In genomic region chr8:90868334-90868733, GRCm38 (mm10) we compare ENCODE assay signal across 9 mouse cellular contexts. TPM values are rescaled to one million over a fixed set of nuclear protein-coding genes. Genes with fewer than 3 reads are reported as not detected.
DNase-seq lines count a peak whose midpoint lies in the region; ATAC-seq and TF ChIP-seq lines count a peak whose summit lies in the region.
"Had no signal": no experiment of that assay in that cellular context is flagged by ENCODE, and none has a peak within 500 bp of the region (broad histone marks: within the 10 kb centered on the region; RNA-seq: fewer than 3 reads in every experiment).

No protein-coding gene starts in this region.

- DNase-seq in forebrain, embryonic 14.5 days (ENCODE audit: low spot score), result no peak
- DNase-seq in forebrain, postnatal 0 days, result no peak
- DNase-seq in liver, adult 2 months (ENCODE audit: extremely low read depth, low read depth, low spot score), result peak; percentile 69
- DNase-seq in spleen, postnatal 14 days (ENCODE audit: low spot score in 2 of 2), result no peak

- H3K4me3 ChIP-seq in forebrain, embryonic 14.5 days (ENCODE audit: low read depth, low read length), result no peak overlapping the region
- H3K4me3 ChIP-seq in forebrain, postnatal 0 days (ENCODE audit: low read depth, low read length), result no peak overlapping the region
- no peak overlapping the region for H3K4me3 ChIP-seq in liver, adult 2 months (ENCODE audit: insufficient read depth, low read depth, low read length)
- H3K4me3 ChIP-seq in liver, embryonic 12.5 days, result no peak overlapping the region
- no peak overlapping the region for H3K4me3 ChIP-seq in limb, embryonic 12.5 days (replicated peaks)

- no peak overlapping the region for H3K4me2 ChIP-seq in forebrain, embryonic 14.5 days (ENCODE audit: low read length)
- no peak overlapping the region for H3K4me2 ChIP-seq in forebrain, postnatal 0 days (ENCODE audit: low read depth)
- H3K4me2 ChIP-seq in liver, embryonic 12.5 days, result no peak overlapping the region
- H3K4me2 ChIP-seq in limb, embryonic 12.5 days, result no peak overlapping the region

- H3K9ac ChIP-seq in forebrain, embryonic 14.5 days (ENCODE audit: low read length), result no peak overlapping the region
- H3K9ac ChIP-seq in forebrain, postnatal 0 days, result no peak overlapping the region
- no peak overlapping the region for H3K9ac ChIP-seq in liver, adult 2 months (ENCODE audit: low read depth, low read length)
- H3K9ac ChIP-seq in liver, embryonic 12.5 days, result no peak overlapping the region
- H3K9ac ChIP-seq in limb, embryonic 12.5 days (replicated peaks), result no peak overlapping the region

- H3K79me2 ChIP-seq in liver, adult 2 months (ENCODE audit: control insufficient read depth, insufficient read depth, low read length), result no peaks in the 10 kb centered on the region

- no peak for ATAC-seq in forebrain, embryonic 14.5 days
- ATAC-seq in forebrain, postnatal 0 days, result no peak
- ATAC-seq in liver, embryonic 12.5 days, result no peak
- ATAC-seq in frontal cortex, adult (ENCODE audit: low TSS enrichment), result peak; percentile 60
- no peak for ATAC-seq in limb, embryonic 12.5 days (ENCODE audit: insufficient number of reproducible peaks, insufficient read depth, low FRiP score, low TSS enrichment, low read depth)
- no peak for ATAC-seq in monocyte, adult 5-6 weeks (replicated peaks; ENCODE audit: insufficient number of reproducible peaks, low FRiP score, low TSS enrichment, poor library complexity, severe bottlenecking)

- TF ChIP-seq POLR2A in liver, adult 2 months (IDR thresholded peaks at IDR 0.05; ENCODE audit: extremely low read depth, insufficient read depth, low read length), result no peak

- no peaks in the 10 kb centered on the region for H3K36me3 ChIP-seq in forebrain, embryonic 14.5 days (ENCODE audit: control insufficient read depth, insufficient read depth, low read length)
- no peaks in the 10 kb centered on the region for H3K36me3 ChIP-seq in forebrain, postnatal 0 days (ENCODE audit: insufficient read depth)
- no peaks in the 10 kb centered on the region for H3K36me3 ChIP-seq in liver, adult 2 months (ENCODE audit: control insufficient read depth, insufficient read depth, low read length)
- H3K36me3 ChIP-seq in liver, embryonic 12.5 days, result no peaks in the 10 kb centered on the region
- no peaks in the 10 kb centered on the region for H3K36me3 ChIP-seq in limb, embryonic 12.5 days

- TF ChIP-seq CTCF in forebrain, postnatal 0 days (IDR thresholded peaks at IDR 0.05; ENCODE audit: low read depth), result no peak
- no peak for TF ChIP-seq CTCF in liver, adult 2 months (IDR thresholded peaks at IDR 0.05; ENCODE audit: low read depth, low read length)

- H3K4me1 ChIP-seq in forebrain, embryonic 14.5 days (ENCODE audit: control insufficient read depth, insufficient read depth, low read length), result peaks cover 36% of the 10 kb centered on the region
- H3K4me1 ChIP-seq in forebrain, postnatal 0 days (ENCODE audit: insufficient read depth), result 0 out of 2 replicates have a peak, but pooled peaks cover 8% of the 10 kb centered on the region
- peaks cover 28% of the 10 kb centered on the region for H3K4me1 ChIP-seq in liver, adult 2 months (ENCODE audit: control insufficient read depth, insufficient read depth, low read length)
- H3K4me1 ChIP-seq in liver, embryonic 12.5 days, result peaks cover 14% of the 10 kb centered on the region
- peaks cover 31% of the 10 kb centered on the region for H3K4me1 ChIP-seq in limb, embryonic 12.5 days (replicated peaks)

- WGBS in forebrain, embryonic 14.5 days, result 76% methylated on average over 4 of the region's 4 CpGs
- WGBS in forebrain, postnatal 0 days, result 61% methylated on average over 4 of the region's 4 CpGs
- WGBS in liver, adult 2 months, result 17% methylated on average over 4 of the region's 4 CpGs
- 67% methylated on average over 4 of the region's 4 CpGs for WGBS in liver, embryonic 12.5 days (ENCODE audit: insufficient replicate concordance)
- WGBS in limb, embryonic 12.5 days, result 82% methylated on average over 4 of the region's 4 CpGs

- no peaks in the 10 kb centered on the region for H3K27me3 ChIP-seq in forebrain, embryonic 14.5 days (replicated peaks; ENCODE audit: control insufficient read depth, insufficient read depth, low read length)
- H3K27me3 ChIP-seq in forebrain, postnatal 0 days (ENCODE audit: insufficient read depth, low read length), result no peaks in the 10 kb centered on the region
- H3K27me3 ChIP-seq in liver, adult 2 months (ENCODE audit: control insufficient read depth, insufficient read depth, low read length), result no peaks in the 10 kb centered on the region
- H3K27me3 ChIP-seq in liver, embryonic 12.5 days (replicated peaks), result peaks cover 31% of the 10 kb centered on the region
- H3K27me3 ChIP-seq in limb, embryonic 12.5 days, result no peaks in the 10 kb centered on the region

- peak overlapping the region; percentile 82; the same call in 1 of the 2 replicates for H3K27ac ChIP-seq in forebrain, embryonic 14.5 days (ENCODE audit: low read depth, low read length)
- H3K27ac ChIP-seq in forebrain, postnatal 0 days (ENCODE audit: low read depth, low read length), result no peak overlapping the region
- H3K27ac ChIP-seq in liver, adult 2 months (replicated peaks; ENCODE audit: insufficient read depth, low read depth, low read length), result peak overlapping the region; percentile 89
- no peak overlapping the region for H3K27ac ChIP-seq in liver, embryonic 12.5 days
- peak overlapping the region; percentile 74; the same call in 1 of the 2 replicates for H3K27ac ChIP-seq in limb, embryonic 12.5 days

- no peaks in the 10 kb centered on the region for H3K9me3 ChIP-seq in forebrain, embryonic 14.5 days (replicated peaks; ENCODE audit: control insufficient read depth, low read length)
- H3K9me3 ChIP-seq in forebrain, postnatal 0 days (ENCODE audit: low read length), result no peaks in the 10 kb centered on the region
- H3K9me3 ChIP-seq in liver, embryonic 12.5 days (replicated peaks), result no peaks in the 10 kb centered on the region
- H3K9me3 ChIP-seq in limb, embryonic 12.5 days, result no peaks in the 10 kb centered on the region

RNA-seq across cellular contexts. Expression of gene Chd9, which starts 40.2 kb away (rescaled TPM):
- 95.6 and 110 TPM in 2 replicates for polyA plus RNA-seq in forebrain, embryonic 14.5 days (2014; fragmentation: Nextera tagmentation; extraction: Ambion mirVana)
- 49.5 and 74.5 TPM in 2 replicates for total RNA-seq in forebrain, postnatal 0 days (2014; rRNA removed)
- 48.4 and 73.6 TPM in 2 replicates for polyA plus RNA-seq in forebrain, postnatal 0 days (2015; fragmentation: Nextera tagmentation; extraction: Ambion mirVana)
- total RNA-seq in liver, adult 2 months (2014; rRNA removed), result 42.3 and 63.2 TPM in 2 replicates
- 51.6 and 88.2 TPM in 2 replicates for polyA plus RNA-seq in liver, adult 2 months (2012; rRNA removed)
- 15.2 and 15.7 TPM in 2 replicates for polyA plus RNA-seq in liver, embryonic 12.5 days (2016; fragmentation: Nextera tagmentation; extraction: Ambion mirVana)
- 81.2 and 81.9 TPM in 2 replicates for polyA plus RNA-seq in limb, embryonic 12.5 days (2016; fragmentation: Nextera tagmentation; extraction: Ambion mirVana)
- 73.0 to 131 TPM (median 84.8 TPM) in 3 replicates for total RNA-seq in monocyte, adult 5-6 weeks (2017)

RNA-seq across cellular contexts. Expression of gene Gm19935, which starts 51.1 kb away (rescaled TPM):
- 0.22 and 0.48 TPM in 2 replicates for polyA plus RNA-seq in forebrain, embryonic 14.5 days (2014; fragmentation: Nextera tagmentation; extraction: Ambion mirVana)
- 2.5 and 5.0 TPM in 2 replicates for total RNA-seq in forebrain, postnatal 0 days (2014; rRNA removed)
- polyA plus RNA-seq in forebrain, postnatal 0 days (2015; fragmentation: Nextera tagmentation; extraction: Ambion mirVana), result 2.9 and 4.6 TPM in 2 replicates
- total RNA-seq in liver, adult 2 months (2014; rRNA removed), result 0.09 TPM in 1 of 2 replicates, not detected in the other
- not detected in 2 replicates for polyA plus RNA-seq in liver, adult 2 months (2012; rRNA removed)
- polyA plus RNA-seq in liver, embryonic 12.5 days (2016; fragmentation: Nextera tagmentation; extraction: Ambion mirVana), result not detected in 2 replicates
- not detected in 2 replicates for polyA plus RNA-seq in limb, embryonic 12.5 days (2016; fragmentation: Nextera tagmentation; extraction: Ambion mirVana)
- not detected in 3 replicates for total RNA-seq in monocyte, adult 5-6 weeks (2017)
- polyA plus RNA-seq: neural tube, embryonic 11.5 days had no signal

Comparison
In these comparisons a context has a peak if more than half of its experiments do, and no peak if none do; other contexts are left out.
1. H3K27ac ChIP-seq: peak in forebrain, embryonic 14.5 days (single experiment), liver, adult 2 months (single experiment) and limb, embryonic 12.5 days (single experiment); none in forebrain, postnatal 0 days (single experiment) and liver, embryonic 12.5 days (single experiment).